Mouse (Mus musculus): ENCODE measurements around the gene Aoc3.

DNA sequence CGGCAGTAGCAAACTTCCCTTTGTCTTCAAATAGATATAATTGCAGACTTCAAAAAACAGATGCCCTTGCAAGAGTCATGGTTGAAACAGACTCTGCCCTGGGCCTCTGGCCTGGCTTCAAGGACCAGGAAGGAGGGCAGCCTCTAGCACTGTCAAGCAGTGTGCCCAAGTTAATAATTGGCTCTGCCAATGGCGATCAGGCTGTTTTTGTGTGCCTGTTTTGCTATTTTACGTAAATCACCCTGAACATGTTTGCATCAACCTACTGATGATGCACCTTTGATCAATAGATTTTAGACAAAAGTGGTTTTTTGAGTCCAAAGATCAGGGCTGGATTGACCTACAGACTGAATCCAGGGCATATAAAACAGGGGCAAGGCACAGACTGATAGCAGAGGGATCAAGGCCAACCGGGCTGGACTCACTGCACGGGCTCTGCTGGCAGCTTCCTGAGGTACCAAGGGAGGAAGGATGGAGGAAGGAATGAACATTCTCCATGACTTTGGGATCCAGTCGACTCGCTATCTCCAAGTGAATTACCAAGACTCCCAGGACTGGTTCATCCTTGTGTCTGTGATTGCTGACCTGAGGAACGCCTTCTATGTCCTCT, 37.0 kb downstream of the Aoc3 start, which contains the start of gene G6pc:
- TF ChIP-seq CTCF (IDR thresholded peaks at IDR 0.05; ENCODE audit: extremely low read depth, insufficient read length, insufficient replicate concordance, low read depth, low read length), result no peak
- no peak for TF ChIP-seq POLR2A (IDR thresholded peaks at IDR 0.05; ENCODE audit: low read depth, low read length)
